Mouse (Mus musculus) liver, embryonic 11.5 days (tissue): ENCODE measurements around the gene Tspan18. TPM values are rescaled to one million over a fixed set of nuclear protein-coding genes. Genes with fewer than 3 reads are reported as not detected.
A peak's percentile ranks its signal among the peaks of the same experiment; 100 is the strongest.

ENCODE experiments used
- ATAC-seq: fragments of 200-750 bp; cut with Nextera tagmentation; replicated peaks from 2 replicates; pipeline ENCODE4 v1.8.0; 2017; ENCODE audit warnings: moderate number of reproducible peaks, mild to moderate bottlenecking, moderate TSS enrichment, moderate library complexity; ENCODE audit not compliant: low FRiP score
- DNase-seq: peaks from one replicate; pipeline ENCODE4 v3.0.0-alpha.2; 2017; ENCODE audit warnings: low spot score
- H3K27ac ChIP-seq: fragments of 300-500 bp; sonication (generic); 2 replicates; pipeline ENCODE4 v1.5.1; 2014; ENCODE audit warnings: mild to moderate bottlenecking, low read depth, low read length, control low read depth
- H3K27me3 ChIP-seq: fragments of 300-500 bp; sonication (generic); replicated peaks from 2 replicates; pipeline ENCODE4 v1.6.1; 2014; ENCODE audit warnings: low read length, mixed read lengths; ENCODE audit not compliant: control insufficient read depth, insufficient read depth
- H3K36me3 ChIP-seq: fragments of 300-500 bp; sonication (generic); 2 replicates; pipeline ENCODE4 v1.6.1; 2014; ENCODE audit warnings: mild to moderate bottlenecking, low read length, moderate library complexity, mixed read lengths; ENCODE audit not compliant: control insufficient read depth, insufficient read depth
- H3K4me1 ChIP-seq: fragments of 300-500 bp; sonication (generic); replicated peaks from 2 replicates; pipeline ENCODE4 v1.6.1; 2014; ENCODE audit warnings: low read length, mixed read lengths; ENCODE audit not compliant: control insufficient read depth, insufficient read depth
- H3K4me2 ChIP-seq: fragments of 300-500 bp; sonication (generic); 2 replicates; pipeline ENCODE4 v1.6.1; 2014; ENCODE audit warnings: mild to moderate bottlenecking, control low read depth, moderate library complexity
- H3K4me3 ChIP-seq: fragments of 300-500 bp; sonication (generic); 2 replicates; pipeline ENCODE4 v1.5.1; 2014; ENCODE audit warnings: low read depth, low read length, control low read depth
- H3K9ac ChIP-seq: fragments of 300-500 bp; sonication (generic); 2 replicates; pipeline ENCODE4 v1.6.1; 2014; ENCODE audit warnings: low read depth, low read length, control low read depth
- H3K9me3 ChIP-seq: fragments of 300-500 bp; sonication (generic); 2 replicates; pipeline ENCODE4 v1.6.1; 2016; ENCODE audit warnings: low read length, inconsistent platforms, mixed read lengths; ENCODE audit not compliant: control insufficient read depth
- WGBS: fragments of 180-500 bp; shearing (Covaris S2); extraction: QIAGEN DNeasy Blood & Tissue Kit; methylation state at CpG from one replicate; pipeline ENCODE4 v1.1.7; 2014; 5-methylcytosine and 5-hydroxymethylcytosine counted together
- polyA plus RNA-seq: library from polyadenylated mRNA; unstranded; fragments of >200 nt; fragmentation: Nextera tagmentation; extraction: Ambion mirVana; gene quantifications from 2 replicates; pipeline ENCODE4 v1.2.1, GENCODE M21; 2014

Tspan18 gene
- polyA plus RNA-seq, 1 experiment from 2014 or later = 19.5 TPM

GRCm38 (mm10) chr2:93318781-93319349 is 15.4 kb downstream of the Tspan18 start:
- ATAC-seq = no peak
- Histone ChIP-seq H3K4me1 (no peaks in the 10 kb centered on the region; the same call in 1 of the 2 replicates), H3K9me3 (no peaks in the 10 kb centered on the region), H3K4me2 (no peak overlapping the region), H3K4me3 (no peak overlapping the region), H3K9ac (no peak overlapping the region), H3K27ac (no peak overlapping the region), H3K36me3 (0 out of 2 replicates have a peak, but pooled peaks cover 2% of the 10 kb centered on the region), H3K27me3 (no peaks in the 10 kb centered on the region)
- 89% methylated on average over 21 of the region's 21 CpGs for WGBS
- no peak for DNase-seq

GRCm38 (mm10) chr2:93313768-93314632 is 20.3 kb downstream of the Tspan18 start:
- Histone ChIP-seq H3K4me2 (no peak overlapping the region), H3K9me3 (no peaks in the 10 kb centered on the region), H3K27ac (no peak overlapping the region), H3K4me1 (peaks cover 7% of the 10 kb centered on the region), H3K27me3 (no peaks in the 10 kb centered on the region), H3K9ac (no peak overlapping the region), H3K4me3 (no peak overlapping the region), H3K36me3 (no peaks in the 10 kb centered on the region)
- whole genome bisulfite sequencing = 57% methylated on average over 15 of the region's 15 CpGs
- DNase-seq (no peak), ATAC-seq (no peak)

GRCm38 (mm10) chr2:93312458-93312857 is 21.8 kb downstream of the Tspan18 start:
- Histone ChIP-seq H3K27ac (no peak overlapping the region), H3K4me2 (no peak overlapping the region), H3K9ac (no peak overlapping the region), H3K36me3 (no peaks in the 10 kb centered on the region; the same call in 1 of the 2 replicates), H3K4me1 (peaks cover 7% of the 10 kb centered on the region), H3K9me3 (no peaks in the 10 kb centered on the region), H3K27me3 (no peaks in the 10 kb centered on the region), H3K4me3 (no peak overlapping the region)
- WGBS = 52% methylated on average over 3 of the region's 3 CpGs
- DNase-seq (no peak), ATAC-seq (no peak)

GRCm38 (mm10) chr2:93309724-93310413 is 24.4 kb downstream of the Tspan18 start:
- Histone ChIP-seq H3K4me3 (no peak overlapping the region), H3K27ac (no peak overlapping the region), H3K9ac (no peak overlapping the region), H3K36me3 (no peaks in the 10 kb centered on the region; the same call in 1 of the 2 replicates), H3K4me2 (no peak overlapping the region), H3K4me1 (peaks cover 7% of the 10 kb centered on the region), H3K27me3 (no peaks in the 10 kb centered on the region), H3K9me3 (no peaks in the 10 kb centered on the region)
- no peak for ATAC-seq
- no peak for DNase-seq
- WGBS = 67% methylated on average over 14 of the region's 14 CpGs

GRCm38 (mm10) chr2:93306898-93307297 is 27.4 kb downstream of the Tspan18 start:
- WGBS = 79% methylated on average over 4 of the region's 4 CpGs

GRCm38 (mm10) chr2:93304273-93304634 is 30.1 kb downstream of the Tspan18 start:
- no peaks in the 10 kb centered on the region for H3K9me3 ChIP-seq
- H3K4me3 ChIP-seq = no peak overlapping the region
- 65% methylated on average over 4 of the region's 4 CpGs for WGBS
- DNase-seq (no peak), ATAC-seq (no peak)
- no peak overlapping the region for H3K27ac ChIP-seq
- H3K4me1 ChIP-seq = no peaks in the 10 kb centered on the region; the same call in 1 of the 2 replicates
- H3K4me2 ChIP-seq = no peak overlapping the region
- no peak overlapping the region for H3K9ac ChIP-seq
- H3K36me3 ChIP-seq = no peaks in the 10 kb centered on the region; the same call in 1 of the 2 replicates
- no peaks in the 10 kb centered on the region for H3K27me3 ChIP-seq

More at GRCm38 (mm10) chr2:93306898-93307297, 27.4 kb downstream of the Tspan18 start:
- Histone ChIP-seq H3K9ac (no peak overlapping the region), H3K27me3 (no peaks in the 10 kb centered on the region), H3K36me3 (no peaks in the 10 kb centered on the region; the same call in 1 of the 2 replicates), H3K27ac (no peak overlapping the region), H3K4me3 (no peak overlapping the region), H3K4me2 (no peak overlapping the region), H3K4me1 (peaks cover 3% of the 10 kb centered on the region; the same call in 1 of the 2 replicates), H3K9me3 (no peaks in the 10 kb centered on the region)
- no peak for DNase-seq
- ATAC-seq = no peak

GRCm38 (mm10) chr2:93303585-93304272 is 30.6 kb downstream of the Tspan18 start:
- no peak for ATAC-seq
- no peak overlapping the region for H3K27ac ChIP-seq

GRCm38 (mm10) chr2:93303260-93303584 is 31.1 kb downstream of the Tspan18 start:
- no peak overlapping the region for H3K9ac ChIP-seq
- 57% methylated on average over 5 of the region's 5 CpGs for WGBS

More at GRCm38 (mm10) chr2:93303585-93304272, 30.6 kb downstream of the Tspan18 start:
- H3K36me3 ChIP-seq = no peaks in the 10 kb centered on the region; the same call in 1 of the 2 replicates
- whole genome bisulfite sequencing = 38% methylated on average over 16 of the region's 16 CpGs
- H3K4me3 ChIP-seq = no peak overlapping the region
- no peaks in the 10 kb centered on the region for H3K9me3 ChIP-seq
- no peak for DNase-seq
- H3K9ac ChIP-seq = no peak overlapping the region
- H3K4me1 ChIP-seq = no peaks in the 10 kb centered on the region; the same call in 1 of the 2 replicates
- no peak overlapping the region for H3K4me2 ChIP-seq
- no peaks in the 10 kb centered on the region for H3K27me3 ChIP-seq

More at GRCm38 (mm10) chr2:93303260-93303584, 31.1 kb downstream of the Tspan18 start:
- H3K4me3 ChIP-seq = no peak overlapping the region
- H3K36me3 ChIP-seq = no peaks in the 10 kb centered on the region; the same call in 1 of the 2 replicates
- no peaks in the 10 kb centered on the region; the same call in 1 of the 2 replicates for H3K4me1 ChIP-seq
- H3K4me2 ChIP-seq = no peak overlapping the region
- H3K9me3 ChIP-seq = no peaks in the 10 kb centered on the region
- 0 out of 2 replicates have a peak overlapping the region, but pooled peaks have one; percentile 39 for H3K27ac ChIP-seq
- DNase-seq (no peak), ATAC-seq (no peak)
- no peaks in the 10 kb centered on the region for H3K27me3 ChIP-seq
